Mouse (Mus musculus) thymus, adult 2 months (tissue): ENCODE results near the gene Spns2. TPM values are rescaled to one million over a fixed set of nuclear protein-coding genes. Genes with fewer than 3 reads are reported as not detected.

Source experiments
- DNase-seq: peaks from one replicate; pipeline ENCODE4 v3.0.0; 2021
- H3K27ac ChIP-seq: fragments of 200-500 bp; 2 replicates; pipeline ENCODE4 v1.5.1; 2012; ENCODE audit warnings: low read length, control low read depth; ENCODE audit not compliant: control insufficient read depth, insufficient read depth
- H3K27me3 ChIP-seq: fragments of 200-500 bp; 2 replicates; pipeline ENCODE4 v1.6.1; 2012; ENCODE audit warnings: mild to moderate bottlenecking, low read length, moderate library complexity, mixed read lengths; ENCODE audit not compliant: control insufficient read depth, insufficient read depth
- H3K36me3 ChIP-seq: fragments of 200-500 bp; 2 replicates; pipeline ENCODE4 v1.6.1; 2012; ENCODE audit warnings: mild to moderate bottlenecking, low read length, moderate library complexity; ENCODE audit not compliant: control insufficient read depth, insufficient read depth
- H3K4me1 ChIP-seq: fragments of 200-500 bp; replicated peaks from 2 replicates; pipeline ENCODE4 v1.6.1; 2012; ENCODE audit warnings: low read length; ENCODE audit not compliant: control insufficient read depth, insufficient read depth
- H3K4me3 ChIP-seq: fragments of 200-500 bp; 2 replicates; pipeline ENCODE4 v1.5.1; 2012; ENCODE audit warnings: mild to moderate bottlenecking, low read length, control low read depth, moderate library complexity; ENCODE audit not compliant: control insufficient read depth, insufficient read depth
- CTCF ChIP-seq: fragments of 200-500 bp; IDR thresholded peaks from 2 replicates; pipeline ENCODE4 v1.5.1; 2012; ENCODE audit warnings: mild to moderate bottlenecking, control low read depth, low read length, moderate library complexity, borderline replicate concordance; ENCODE audit not compliant: control insufficient read depth, poor library complexity, insufficient read depth; ENCODE audit errors: extremely low read depth
- POLR2A ChIP-seq: fragments of 200-500 bp; IDR thresholded peaks from 2 replicates; pipeline ENCODE4 v1.6.1; 2012; ENCODE audit warnings: mild to moderate bottlenecking, low read length, control low read depth, moderate library complexity; ENCODE audit not compliant: control insufficient read depth, poor library complexity, insufficient read depth; ENCODE audit errors: extremely low read depth
- WGBS: fragments of 180-500 bp; shearing (Covaris S2); methylation state at CpG from one replicate; pipeline ENCODE4 v1.1.7; 2018; 5-methylcytosine and 5-hydroxymethylcytosine counted together
- polyA plus RNA-seq: library from polyadenylated mRNA; depleted of rRNA; stranded (reverse); fragments of >200 nt; gene quantifications from 2 replicates; pipeline ENCODE4 v1.2.3, GENCODE M21; 2012

Gene Spns2
- polyA plus RNA-seq, 1 experiment: 10.6 TPM

DNA sequence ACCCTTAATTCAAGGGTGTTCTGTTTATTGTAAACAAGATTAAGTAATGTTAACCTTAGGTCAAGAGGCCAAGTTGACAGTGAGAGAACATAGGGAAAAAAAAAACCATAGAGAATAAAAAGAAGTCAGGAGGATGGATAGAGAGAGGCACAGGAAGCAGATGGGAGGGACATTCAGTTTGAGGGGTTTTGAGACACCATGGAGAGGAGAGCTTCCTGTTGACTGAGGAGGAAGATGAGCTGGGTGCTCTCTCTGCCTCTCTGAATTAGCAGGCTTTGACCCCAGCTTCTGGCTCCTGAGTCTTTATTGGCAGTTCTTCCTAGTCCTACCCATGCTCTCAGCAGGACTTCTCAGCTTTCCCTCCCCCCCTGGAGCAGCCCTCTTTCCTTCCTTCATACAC, 64.5 kb downstream of the Spns2 start:
- no peaks in the 10 kb centered on the region for H3K36me3 ChIP-seq
- no peaks in the 10 kb centered on the region; the same call in 1 of the 2 replicates for H3K4me1 ChIP-seq
- H3K27me3 ChIP-seq: no peaks in the 10 kb centered on the region
- DNase-seq: no peak
- H3K4me3 ChIP-seq: no peak overlapping the region
- no peak overlapping the region for H3K27ac ChIP-seq
- TF ChIP-seq CTCF (no peak), POLR2A (no peak)

DNA sequence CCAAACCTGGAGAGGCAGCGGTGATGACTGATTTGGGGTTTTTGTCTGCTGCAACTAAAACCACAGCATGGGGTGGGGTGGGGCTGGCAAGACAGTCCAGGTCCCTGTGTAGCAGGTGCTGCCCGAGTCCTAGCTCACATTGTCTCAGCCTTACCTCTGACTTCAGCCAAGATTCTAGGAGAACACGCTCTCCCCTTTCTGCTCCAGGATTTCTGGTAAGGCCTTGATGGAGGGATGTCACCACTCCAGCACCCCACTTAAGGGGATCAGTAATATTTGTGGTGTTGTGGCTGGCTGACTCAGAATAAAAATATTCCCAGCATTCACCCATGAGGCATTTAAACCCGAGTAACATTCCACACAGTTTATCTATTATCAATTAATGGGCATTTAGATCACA, 66.0 kb downstream of the Spns2 start:
- no peak for DNase-seq
- no peak for TF ChIP-seq POLR2A
- no peak for TF ChIP-seq CTCF
- H3K27me3 ChIP-seq: no peaks in the 10 kb centered on the region
- no peak overlapping the region for H3K27ac ChIP-seq
- WGBS: 47% methylated on average over 4 of the region's 4 CpGs
- no peaks in the 10 kb centered on the region for H3K36me3 ChIP-seq
- no peak overlapping the region for H3K4me3 ChIP-seq
- no peaks in the 10 kb centered on the region for H3K4me1 ChIP-seq

DNA sequence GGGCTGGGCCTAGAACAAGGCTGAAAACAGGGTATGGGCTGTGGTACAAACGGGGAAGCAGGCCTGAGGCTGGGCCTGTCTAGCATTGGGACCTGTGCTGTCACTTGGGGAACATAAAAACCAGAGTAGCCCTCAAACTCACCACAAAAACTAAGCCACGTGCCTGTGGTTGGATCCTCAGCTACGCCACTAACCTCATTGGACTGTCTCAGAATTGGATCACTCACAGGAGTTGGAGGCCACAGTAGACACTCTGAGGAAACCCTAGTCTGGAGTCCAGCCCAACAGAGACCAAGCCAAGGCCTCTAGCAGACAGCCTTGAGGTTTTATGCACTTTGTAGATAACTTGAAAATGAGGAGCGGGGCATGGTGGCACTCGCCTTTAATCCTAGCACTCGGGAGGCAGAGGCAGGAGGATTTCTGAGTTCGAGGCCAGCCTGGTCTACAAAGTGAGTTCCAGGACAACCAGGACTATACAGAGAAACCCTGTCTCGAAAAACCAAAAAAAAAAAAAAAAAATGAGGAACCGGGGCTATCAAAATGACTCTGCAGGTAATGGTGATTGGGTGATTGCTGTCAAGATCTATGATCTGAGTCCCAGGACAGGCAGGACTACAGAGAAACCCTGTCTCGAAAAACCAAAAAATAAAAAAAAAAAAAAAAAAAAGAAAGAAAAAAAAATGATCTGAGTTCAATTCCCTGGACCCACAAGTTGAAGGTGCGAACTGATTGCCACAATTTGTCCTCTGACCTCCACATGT, 68.0 kb downstream of the Spns2 start:
- no peak overlapping the region for H3K4me3 ChIP-seq
- 45% methylated on average over 11 of the region's 11 CpGs for WGBS
- no peaks in the 10 kb centered on the region for H3K4me1 ChIP-seq
- no peak for TF ChIP-seq POLR2A
- no peak for TF ChIP-seq CTCF
- no peak for DNase-seq
- no peaks in the 10 kb centered on the region for H3K27me3 ChIP-seq
- H3K36me3 ChIP-seq: no peaks in the 10 kb centered on the region
- no peak overlapping the region for H3K27ac ChIP-seq

DNA sequence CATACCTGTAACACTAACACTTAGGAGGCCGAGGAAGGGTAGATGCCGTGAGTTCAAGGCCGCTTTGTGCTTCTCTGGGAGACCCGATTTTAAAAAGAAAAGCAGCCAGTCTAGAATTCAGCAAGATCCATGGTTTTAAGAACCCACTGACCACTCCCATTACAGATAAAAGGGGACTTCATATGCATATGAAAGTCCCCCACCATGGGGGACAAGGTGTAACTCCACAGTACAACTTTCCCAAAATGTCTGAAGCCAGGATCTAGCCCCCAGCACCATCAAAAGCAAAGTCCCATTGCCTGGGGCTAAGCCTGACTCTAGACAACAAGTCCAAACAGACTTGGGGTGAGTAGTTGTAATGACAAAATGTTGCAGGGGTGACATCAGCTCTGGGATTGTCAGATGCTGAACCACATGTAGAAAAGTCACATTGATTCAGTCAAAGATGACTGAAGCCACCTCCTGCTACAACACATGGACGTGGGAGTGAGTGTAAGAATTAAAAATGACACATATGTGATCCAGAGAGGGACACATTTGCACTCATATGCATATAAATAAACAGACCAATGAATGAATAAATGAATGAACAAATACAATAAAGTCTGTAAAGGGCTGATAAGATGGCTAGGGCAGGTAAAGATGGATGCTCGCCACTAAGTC, 69.1 kb downstream of the Spns2 start:
- TF ChIP-seq CTCF (no peak), POLR2A (no peak)
- Histone ChIP-seq H3K4me1 (no peaks in the 10 kb centered on the region), H3K27me3 (no peaks in the 10 kb centered on the region), H3K27ac (no peak overlapping the region), H3K4me3 (no peak overlapping the region), H3K36me3 (no peaks in the 10 kb centered on the region)
- no peak for DNase-seq
- 96% methylated on average over 6 of the region's 6 CpGs for WGBS

GRCm38 (mm10) chr11:72419006-72419405, 70.7 kb downstream of the Spns2 start:
- TF ChIP-seq CTCF (no peak), POLR2A (no peak)
- 83% methylated on average over 6 of the region's 6 CpGs for WGBS
- Histone ChIP-seq H3K4me3 (no peak overlapping the region), H3K4me1 (no peaks in the 10 kb centered on the region), H3K27ac (no peak overlapping the region), H3K27me3 (no peaks in the 10 kb centered on the region), H3K36me3 (no peaks in the 10 kb centered on the region)
- DNase-seq: no peak

GRCm38 (mm10) chr11:72418227-72418626, 71.5 kb downstream of the Spns2 start:
- 85% methylated on average over 8 of the region's 8 CpGs for WGBS
- DNase-seq: no peak
- Histone ChIP-seq H3K27me3 (no peaks in the 10 kb centered on the region), H3K36me3 (no peaks in the 10 kb centered on the region), H3K4me1 (no peaks in the 10 kb centered on the region), H3K4me3 (no peak overlapping the region), H3K27ac (no peak overlapping the region)
- TF ChIP-seq CTCF (no peak), POLR2A (no peak)

- no peak overlapping the region for H3K27ac ChIP-seq
- DNase-seq: no peak
- H3K4me3 ChIP-seq: no peak overlapping the region
Measured at GRCm38 (mm10) chr11:72417376-72417775, 72.3 kb downstream of the Spns2 start.

More at GRCm38 (mm10) chr11:72417376-72417775, 72.3 kb downstream of the Spns2 start:
- H3K4me1 ChIP-seq: no peaks in the 10 kb centered on the region
- WGBS: 86% methylated on average over 4 of the region's 4 CpGs
- no peaks in the 10 kb centered on the region for H3K27me3 ChIP-seq
- H3K36me3 ChIP-seq: no peaks in the 10 kb centered on the region
- TF ChIP-seq POLR2A (no peak), CTCF (no peak)
